Mouse (Mus musculus): ENCODE data around the gene Wdr76.

DNA sequence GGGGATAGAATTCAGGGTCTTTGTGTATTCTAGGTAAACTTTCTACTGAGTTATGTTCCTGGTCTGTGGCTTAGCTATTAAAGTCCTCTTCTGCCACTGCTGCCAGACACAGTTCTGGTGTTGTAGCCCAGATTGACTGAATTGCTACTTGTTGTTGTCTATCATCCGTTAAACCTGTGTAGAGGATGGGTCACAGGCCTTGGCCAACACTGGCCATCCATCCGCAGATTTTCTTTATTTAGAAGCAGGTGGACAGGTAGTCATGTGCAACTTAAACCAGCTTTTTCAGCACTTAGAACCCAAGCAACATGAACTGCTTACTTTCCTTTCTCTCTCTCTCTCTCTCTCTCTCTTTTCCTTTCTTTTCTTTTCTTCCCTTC is 1.4 kb downstream of the Wdr76 start:
- no peak for TF ChIP-seq CTCF (IDR thresholded peaks at IDR 0.05; ENCODE audit: borderline replicate concordance, extremely low read depth, insufficient read depth, insufficient read length)
- no peak for TF ChIP-seq POLR2A (IDR thresholded peaks at IDR 0.05; ENCODE audit: borderline replicate concordance, extremely low read depth, insufficient read depth, insufficient read length, poor library complexity, severe bottlenecking)

Measured in brain, embryonic 14.5 days (tissue).